Mouse (Mus musculus) testis, postnatal 10 days (tissue): ENCODE measurements around the gene Mapk6.

ENCODE experiments used
- DNase-seq: peaks from one replicate; pipeline ENCODE4 v3.0.0; 2021; ENCODE audit warnings: low spot score

Mapk6 gene

GRCm38 (mm10) chr9:75424358-75425150 is 14.7 kb upstream of the Mapk6 start:
- DNase-seq = no peak

DNA sequence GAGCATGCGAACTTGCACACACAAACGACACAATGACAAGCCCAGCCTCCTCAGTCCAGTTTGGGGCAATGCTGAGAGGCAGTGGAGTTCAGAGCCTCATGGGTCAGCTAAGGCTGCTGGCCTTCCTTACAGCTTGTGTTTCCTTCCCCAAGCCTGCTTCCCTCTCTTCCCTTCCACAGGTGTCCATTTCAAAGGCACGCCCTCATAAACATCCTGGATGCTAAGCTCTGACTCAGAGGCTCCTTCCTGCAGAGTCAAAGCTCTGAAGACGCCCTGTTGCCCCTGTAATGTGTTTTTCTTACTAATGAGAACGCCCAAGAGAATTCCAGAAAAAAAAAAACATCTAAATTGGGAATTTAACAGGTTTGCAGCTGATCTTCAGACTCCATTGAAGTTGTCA is 13.9 kb upstream of the Mapk6 start:
- DNase-seq = no peak

DNA sequence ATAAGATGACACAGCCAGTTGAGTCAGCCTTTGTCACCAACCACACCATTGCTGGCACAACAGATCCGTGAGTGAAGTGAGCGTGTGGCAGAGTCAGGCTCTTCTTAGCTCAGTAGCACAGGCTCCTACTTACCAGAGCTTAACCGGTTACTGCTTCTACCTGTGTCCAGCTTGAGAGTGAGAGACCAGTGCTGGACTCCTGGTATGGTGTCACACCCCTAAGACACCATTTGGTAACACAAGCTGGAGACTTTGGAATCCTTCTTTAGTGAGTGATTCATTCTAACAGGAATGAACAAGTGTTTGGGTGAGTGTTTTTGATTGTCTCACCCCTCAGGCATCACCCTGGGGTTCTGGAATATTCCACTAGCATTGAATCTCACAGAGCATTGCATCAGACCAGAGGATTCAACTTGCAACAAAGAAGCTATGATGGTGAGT is 12.5 kb upstream of the Mapk6 start:
- no peak for DNase-seq

DNA sequence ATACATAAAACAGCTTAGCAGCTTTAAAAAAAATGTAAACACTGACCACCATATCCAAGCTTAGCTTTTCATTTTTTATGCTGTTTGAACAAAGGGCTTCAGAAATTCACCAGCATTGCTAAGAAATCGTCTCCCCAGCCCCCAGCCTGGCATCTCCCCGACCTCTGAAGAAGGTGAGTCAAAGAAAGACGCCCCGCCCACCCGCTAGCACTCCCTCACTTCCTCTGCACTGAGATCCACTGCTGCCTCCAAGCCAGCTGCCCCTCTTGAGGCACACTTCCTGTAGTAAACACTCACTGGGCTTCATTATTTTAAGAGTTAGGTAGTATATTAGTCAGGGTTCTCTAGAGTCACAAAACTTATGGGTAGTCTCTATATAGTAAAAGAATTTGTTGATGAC is 4.4 kb upstream of the Mapk6 start:
- no peak for DNase-seq

- DNase-seq = no peak
Observed at GRCm38 (mm10) chr9:75413206-75413605, 3.4 kb upstream of the Mapk6 start.

DNA sequence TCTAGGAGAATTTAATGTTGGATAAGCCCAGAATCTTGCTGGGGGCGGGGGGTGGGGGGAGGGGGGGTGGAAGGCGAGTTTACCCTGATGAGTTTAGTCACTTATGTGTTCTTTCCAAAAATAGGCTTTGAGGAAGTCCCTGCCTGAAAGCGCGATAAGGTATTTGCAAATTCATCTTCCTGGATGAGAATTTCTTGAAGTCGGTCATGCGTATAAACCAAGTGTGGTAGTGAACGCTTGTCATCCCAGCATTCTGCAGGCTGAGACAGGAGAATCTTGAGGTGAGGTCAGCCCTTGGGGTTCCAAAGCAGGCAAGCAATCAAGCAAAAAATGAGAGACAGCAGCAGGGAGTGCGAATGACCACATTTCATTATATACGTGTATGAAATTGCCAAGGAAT is 1.8 kb upstream of the Mapk6 start:
- DNase-seq = no peak

DNA sequence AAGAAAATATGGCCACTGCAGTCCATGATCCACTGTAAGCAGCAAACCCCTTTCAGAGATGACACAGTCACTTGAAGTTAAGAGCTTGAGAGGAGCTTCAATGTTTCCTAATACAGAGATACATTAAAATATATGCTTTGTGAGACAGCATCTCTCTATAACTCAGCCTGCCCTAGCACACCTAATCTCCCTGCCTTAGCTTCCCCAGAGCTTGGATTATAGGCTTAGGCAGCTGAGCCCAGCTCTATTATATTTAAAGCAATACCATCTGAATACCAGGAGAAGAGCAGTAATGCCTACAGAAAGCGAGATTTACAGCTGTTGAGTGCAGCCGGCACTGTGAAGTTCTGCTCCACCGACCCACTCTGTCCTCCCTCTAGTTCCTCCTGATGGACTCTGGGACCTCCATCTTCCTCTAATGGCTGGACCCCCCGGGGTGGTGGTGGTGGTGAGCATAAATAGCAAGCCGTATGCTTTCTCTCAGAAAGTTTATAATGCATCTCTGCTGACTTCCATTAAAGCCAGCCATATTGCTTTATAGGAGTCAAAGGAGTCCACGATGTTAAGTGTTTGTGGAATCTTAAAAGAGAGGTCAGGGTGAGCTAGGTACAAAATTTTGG is 1.2 kb upstream of the Mapk6 start:
- DNase-seq = no peak

DNA sequence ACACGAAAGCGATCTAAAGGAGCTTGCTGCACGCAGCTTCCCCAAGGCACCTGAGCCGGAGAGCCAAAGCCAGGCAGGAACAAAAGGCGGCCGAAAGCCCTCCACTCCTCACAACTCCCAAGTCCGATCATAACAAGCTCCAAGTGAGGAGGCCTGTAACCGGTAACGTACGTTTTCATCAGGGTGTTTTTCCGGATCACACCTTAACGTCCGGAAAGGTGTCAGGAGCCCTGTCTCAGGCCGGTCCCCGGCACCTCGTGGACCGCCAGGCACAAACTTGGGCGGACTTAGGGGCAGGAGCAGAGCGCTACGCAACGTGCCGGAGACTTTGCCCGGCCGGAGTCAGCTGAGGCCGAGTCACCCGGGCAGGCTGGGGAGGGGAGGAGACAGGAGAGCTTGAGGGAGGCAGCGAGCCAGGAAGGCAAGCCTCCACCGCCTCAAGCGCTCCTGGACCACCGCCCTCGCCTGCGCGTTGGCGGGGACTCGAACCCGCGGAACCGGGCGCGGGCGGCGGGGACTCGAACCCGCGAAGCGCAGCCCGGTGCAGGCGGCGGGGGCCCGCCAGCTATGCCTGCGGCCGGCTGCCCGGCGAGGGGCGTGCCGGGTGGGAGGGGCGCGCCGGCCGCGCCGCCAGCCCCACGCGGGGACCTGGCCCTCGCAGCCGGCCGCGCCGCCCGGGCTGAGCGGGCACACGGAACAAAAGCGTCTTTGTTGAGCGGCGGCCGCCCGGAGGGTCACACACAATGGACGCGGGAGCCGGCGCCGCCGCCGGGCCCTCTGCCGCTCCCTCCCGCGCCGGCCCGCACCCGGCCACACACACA is 564 bp downstream of the Mapk6 start:
- peak; percentile 84 for DNase-seq

DNA sequence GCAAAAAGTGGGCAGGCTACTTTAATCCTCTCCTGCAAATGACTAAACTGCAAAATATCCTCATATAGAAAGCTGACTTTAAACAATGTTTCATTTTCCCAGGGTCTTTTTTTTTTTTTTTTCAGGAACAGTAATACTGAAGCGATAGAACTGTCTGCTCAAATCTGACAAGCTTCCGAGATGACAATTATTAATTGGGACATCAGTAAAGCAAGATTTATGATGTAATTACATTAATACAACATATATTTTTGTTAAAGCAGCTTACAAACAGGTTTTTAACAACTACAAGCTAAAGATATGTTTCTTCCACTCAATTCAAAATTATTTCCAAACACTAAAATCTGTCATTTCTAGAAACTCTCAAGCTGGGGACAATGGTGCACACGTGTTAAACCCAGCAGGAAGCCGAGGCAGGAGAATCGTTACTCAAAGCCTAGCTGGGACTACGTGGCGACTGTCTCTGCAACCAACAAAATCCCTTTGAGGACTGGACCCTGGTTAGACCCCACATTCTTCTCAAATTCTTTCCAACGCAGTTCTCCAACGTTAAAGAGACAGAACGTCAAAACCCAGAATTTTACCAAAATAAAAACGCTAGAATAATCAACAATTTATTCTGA is 1.5 kb downstream of the Mapk6 start:
- no peak for DNase-seq

- no peak for DNase-seq
Observed at GRCm38 (mm10) chr9:75407803-75408202, 2.0 kb downstream of the Mapk6 start.

- DNase-seq = no peak
Observed at GRCm38 (mm10) chr9:75406121-75406520, 3.7 kb downstream of the Mapk6 start.

GRCm38 (mm10) chr9:75403520-75403919 is 6.3 kb downstream of the Mapk6 start:
- DNase-seq = no peak

DNA sequence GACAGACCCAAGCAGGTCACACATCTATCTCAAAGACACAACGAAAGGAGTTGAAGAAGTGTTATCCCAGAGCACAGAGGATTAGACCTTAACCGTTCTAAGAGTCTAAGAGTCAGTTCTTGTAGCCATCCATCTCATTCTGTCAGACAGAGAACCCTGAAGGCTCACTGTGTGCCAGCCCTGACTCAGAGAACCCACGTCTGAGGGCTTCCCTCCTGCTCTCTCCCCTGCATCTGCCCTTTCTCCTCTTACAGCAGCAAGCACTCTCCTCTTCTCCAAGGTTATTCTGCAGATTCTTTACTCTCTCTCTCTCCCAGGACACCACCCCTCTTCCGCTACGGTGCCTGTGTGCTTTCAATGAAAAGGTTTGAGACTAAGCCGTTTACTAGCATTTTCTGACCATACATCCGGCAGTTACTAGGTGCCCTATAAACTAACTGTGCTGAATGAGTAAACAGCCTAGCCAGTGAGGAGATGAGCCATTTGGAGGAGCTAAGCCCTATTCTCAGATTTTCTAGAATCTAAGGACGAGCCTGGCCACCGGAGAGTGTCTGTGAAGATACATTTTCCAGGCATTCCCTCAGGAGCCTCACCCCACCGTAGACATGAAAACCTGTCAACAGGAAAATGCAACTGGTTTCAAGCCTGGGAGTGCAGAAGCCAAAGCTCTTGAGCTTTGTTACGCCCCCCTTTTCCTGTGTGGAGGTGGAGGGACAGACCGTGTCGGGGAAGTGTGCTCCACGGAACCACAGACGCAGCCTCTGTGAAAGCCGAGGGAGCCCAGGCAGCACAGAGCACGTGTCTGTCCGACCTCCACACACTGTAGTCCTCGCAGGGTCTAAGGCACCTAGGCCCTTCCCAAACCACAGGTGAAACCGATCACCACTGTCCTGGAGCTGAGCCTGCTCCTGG is 8.0 kb downstream of the Mapk6 start:
- no peak for DNase-seq

DNA sequence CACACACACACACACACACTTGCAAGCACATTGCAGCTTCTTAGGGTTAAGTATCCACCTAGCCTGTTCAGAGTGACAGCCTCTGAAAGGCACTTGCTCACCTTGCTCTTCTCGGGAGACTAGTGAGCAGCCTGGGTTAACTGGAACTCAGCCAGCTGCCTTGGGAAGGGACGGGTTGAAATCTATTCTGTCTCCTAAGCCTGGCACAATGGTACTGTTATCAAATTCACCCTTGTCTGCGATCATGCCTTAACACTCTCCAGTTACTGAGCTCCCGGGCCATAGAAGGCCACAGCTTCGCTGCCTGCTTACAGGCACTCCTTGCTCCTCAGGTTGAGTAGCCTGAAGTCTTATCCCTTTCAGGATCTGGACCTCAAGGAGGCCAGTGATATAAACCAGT is 9.2 kb downstream of the Mapk6 start:
- no peak for DNase-seq

- no peak for DNase-seq
Observed at GRCm38 (mm10) chr9:75399069-75399468, 10.7 kb downstream of the Mapk6 start.

DNA sequence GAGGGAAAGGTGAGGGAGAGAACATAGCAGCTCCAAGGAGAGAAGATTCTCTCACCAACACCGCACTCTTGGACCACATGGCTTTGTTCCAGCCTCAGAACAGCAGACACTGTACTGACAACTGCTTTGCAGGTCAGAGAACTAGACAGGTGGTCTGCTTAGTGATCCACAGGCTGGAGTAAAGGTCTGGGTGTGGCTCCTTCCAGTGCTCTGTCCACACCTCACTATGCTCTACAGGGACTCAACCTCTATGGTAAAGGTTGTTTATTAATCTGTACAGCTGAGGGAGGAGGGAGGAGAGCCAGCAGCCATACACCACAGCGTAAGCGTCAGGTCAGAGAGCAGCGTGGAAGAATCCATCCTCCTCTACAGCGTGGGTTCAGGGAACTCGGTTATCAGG is 13.8 kb downstream of the Mapk6 start:
- DNase-seq = no peak

- DNase-seq = no peak
Observed at GRCm38 (mm10) chr9:75393251-75393650, 16.6 kb downstream of the Mapk6 start.

GRCm38 (mm10) chr9:75385218-75385974 is 24.4 kb downstream of the Mapk6 start:
- no peak for DNase-seq

GRCm38 (mm10) chr9:75384337-75384962 is 25.4 kb downstream of the Mapk6 start:
- DNase-seq = no peak

DNA sequence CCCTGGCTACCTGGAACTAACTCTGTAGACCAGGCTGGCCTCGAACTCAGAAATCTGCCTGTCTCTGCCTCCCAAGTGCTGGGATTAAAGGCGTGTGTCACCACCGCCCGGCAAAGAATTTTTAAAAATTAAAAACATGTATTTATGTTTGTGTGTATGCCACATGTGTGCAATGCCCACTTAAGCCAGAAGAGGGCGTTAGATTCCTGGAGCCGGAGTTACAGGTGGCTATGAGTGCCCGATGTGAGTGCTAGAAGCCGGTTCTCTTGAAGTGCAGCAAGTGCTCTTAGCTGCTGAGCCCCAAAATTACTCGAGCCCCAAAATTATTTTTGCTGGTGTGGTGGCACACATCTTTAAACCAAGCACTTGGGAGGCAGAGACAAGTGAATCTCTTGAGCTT is 26.0 kb downstream of the Mapk6 start:
- no peak for DNase-seq
